Mouse (Mus musculus) embryonic facial prominence, embryonic 14.5 days (tissue): ENCODE data around the gene Spata31d1a. TPM values are rescaled to one million over a fixed set of nuclear protein-coding genes. Genes with fewer than 3 reads are reported as not detected.
"Not testable (repeated sequence)": the region's sequence is repeated elsewhere in the genome, so short reads cannot be mapped to it uniquely, and the experiment has no call there.

Experiments used
- ATAC-seq: fragments of 200-750 bp; cut with Nextera tagmentation; 2 replicates; pipeline ENCODE4 v1.8.0; 2017; ENCODE audit warnings: low read depth, moderate number of reproducible peaks, moderate TSS enrichment
- DNase-seq: peaks from one replicate; pipeline ENCODE4 v3.0.0-alpha.2; 2015; ENCODE audit warnings: low spot score
- H3K27ac ChIP-seq: fragments of 300-500 bp; sonication (generic); replicated peaks from 2 replicates; pipeline ENCODE4 v1.5.1; 2014; ENCODE audit warnings: low read depth, mild to moderate bottlenecking, low read length, moderate library complexity
- H3K27me3 ChIP-seq: fragments of 300-500 bp; sonication (generic); replicated peaks from 2 replicates; pipeline ENCODE4 v1.6.1; 2014; ENCODE audit warnings: low read length; ENCODE audit not compliant: control insufficient read depth, insufficient read depth
- H3K36me3 ChIP-seq: fragments of 300-500 bp; sonication (generic); 2 replicates; pipeline ENCODE4 v1.6.1; 2014; ENCODE audit warnings: low read length, mixed read lengths; ENCODE audit not compliant: control insufficient read depth, insufficient read depth
- H3K4me1 ChIP-seq: fragments of 300-500 bp; sonication (generic); 2 replicates; pipeline ENCODE4 v1.6.1; 2014; ENCODE audit warnings: antibody characterized with exemption, low read length; ENCODE audit not compliant: control insufficient read depth, insufficient read depth
- H3K4me2 ChIP-seq: fragments of 300-500 bp; sonication (generic); 2 replicates; pipeline ENCODE4 v1.6.1; 2014; ENCODE audit warnings: low read depth, mild to moderate bottlenecking, low read length, moderate library complexity, mixed read lengths
- H3K4me3 ChIP-seq: fragments of 300-500 bp; sonication (generic); 2 replicates; pipeline ENCODE4 v1.5.1; 2014; ENCODE audit warnings: low read depth, mild to moderate bottlenecking, low read length
- H3K9ac ChIP-seq: fragments of 300-500 bp; sonication (generic); 2 replicates; pipeline ENCODE4 v1.6.1; 2014; ENCODE audit warnings: low read depth, mild to moderate bottlenecking, low read length, moderate library complexity, mixed read lengths
- H3K9me3 ChIP-seq: fragments of 300-500 bp; sonication (generic); 2 replicates; pipeline ENCODE4 v1.6.1; 2016; ENCODE audit warnings: low read length; ENCODE audit not compliant: control insufficient read depth
- WGBS: fragments of 180-500 bp; shearing (Covaris S2); extraction: QIAGEN DNeasy Blood & Tissue Kit; methylation state at CpG from one replicate; pipeline ENCODE4 v1.1.7; 2014; 5-methylcytosine and 5-hydroxymethylcytosine counted together
- polyA plus RNA-seq: library from polyadenylated mRNA; unstranded; fragments of >200 nt; fragmentation: Nextera tagmentation; extraction: Ambion mirVana; gene quantifications from 2 replicates; pipeline ENCODE4 v1.2.1, GENCODE M21; 2014

Spata31d1a gene
- polyA plus RNA-seq, 1 experiment from 2014 or later: 0.22 TPM

DNA sequence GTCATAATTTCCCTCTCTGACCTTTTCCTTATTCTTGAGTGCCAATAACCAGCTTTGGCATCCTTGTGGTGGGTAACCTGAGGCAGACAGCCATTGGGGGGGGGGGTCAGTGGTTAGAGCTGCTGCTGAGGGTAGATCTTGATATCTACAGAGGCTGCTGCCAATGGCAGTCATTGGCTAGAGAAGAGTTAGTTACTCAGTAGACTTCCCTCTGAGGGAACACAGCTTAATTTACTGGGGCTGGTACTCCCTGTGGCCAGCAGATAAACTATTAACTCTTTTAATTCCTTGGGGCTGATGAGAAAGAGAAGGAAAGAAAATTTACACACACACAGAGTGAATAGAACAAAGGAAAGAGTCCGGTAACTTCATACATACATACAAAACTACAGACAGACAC is 9.3 kb upstream of the Spata31d1a start:
- 100% methylated on average over 1 of the region's 1 CpGs for WGBS
- ATAC-seq (no peak), DNase-seq (no peak)
- H3K36me3 ChIP-seq: no peaks in the 10 kb centered on the region
- H3K27ac ChIP-seq: peak overlapping the region; percentile 22; the same call in 1 of the 2 replicates
- H3K4me1 ChIP-seq: peaks cover 8% of the 10 kb centered on the region; the same call in 1 of the 2 replicates
- no peaks in the 10 kb centered on the region for H3K9me3 ChIP-seq
- H3K27me3 ChIP-seq: no peaks in the 10 kb centered on the region
- H3K4me2 ChIP-seq: no peak overlapping the region
- no peak overlapping the region for H3K4me3 ChIP-seq
- H3K9ac ChIP-seq: no peak overlapping the region

DNA sequence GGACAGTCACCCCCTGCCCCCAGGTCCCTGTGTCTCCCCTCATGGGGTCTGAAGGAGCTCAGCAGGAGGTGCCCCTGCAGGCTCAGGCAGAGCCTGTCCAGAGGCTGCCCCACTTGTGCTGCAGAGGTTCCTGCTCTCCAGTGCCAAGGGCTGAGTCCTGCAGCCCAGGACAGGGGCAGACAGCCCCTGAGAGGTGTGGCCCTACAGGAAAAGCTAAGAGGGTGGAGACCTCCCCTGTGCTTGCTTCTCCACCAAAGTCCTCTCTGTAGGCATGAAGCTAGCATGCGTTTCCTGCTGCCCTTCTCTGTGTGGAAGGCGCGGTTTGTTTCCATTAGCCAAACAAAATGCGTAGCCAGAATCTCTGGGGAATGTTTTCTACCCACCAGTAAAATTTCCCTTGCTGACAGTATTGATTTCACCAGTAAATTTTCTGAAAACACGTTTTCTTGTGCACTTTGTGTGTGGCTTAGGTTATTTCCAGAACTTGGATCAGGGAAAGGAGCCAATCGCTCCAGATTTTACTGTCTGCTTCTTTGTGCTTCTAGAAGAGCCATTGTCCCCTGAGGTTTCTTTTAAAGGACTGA is 8.8 kb upstream of the Spata31d1a start:
- H3K27me3 ChIP-seq, H3K9ac ChIP-seq, H3K4me3 ChIP-seq, H3K4me1 ChIP-seq, H3K36me3 ChIP-seq, H3K4me2 ChIP-seq, H3K9me3 ChIP-seq: not testable (repeated sequence)
- 23% methylated on average over 6 of the region's 6 CpGs for WGBS
- ATAC-seq (peak; percentile 57; the same call in 1 of the 2 replicates), DNase-seq (peak; percentile 67)
- peak overlapping the region; percentile 22; the same call in 1 of the 2 replicates for H3K27ac ChIP-seq

DNA sequence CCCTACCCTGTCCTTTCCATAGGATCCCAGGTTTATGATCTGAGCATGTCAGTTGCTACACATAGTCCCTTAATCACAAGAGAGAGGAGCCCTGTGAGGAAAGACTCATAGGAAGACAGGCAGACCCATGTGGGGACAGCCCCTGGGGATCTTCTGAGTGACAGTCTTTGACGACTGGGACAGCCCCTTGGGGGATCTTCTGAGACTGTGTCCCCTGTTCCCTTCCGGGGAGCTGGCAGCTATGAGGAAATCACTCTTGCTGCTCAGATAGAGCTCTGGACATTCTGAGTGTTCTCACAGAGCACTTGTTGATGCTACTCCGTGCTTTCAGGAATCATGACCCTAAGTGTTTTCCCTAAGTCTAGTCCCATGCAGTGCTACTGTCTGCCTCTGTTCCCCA is 3.6 kb upstream of the Spata31d1a start:
- Histone ChIP-seq H3K27ac (no peak overlapping the region), H3K9me3 (no peaks in the 10 kb centered on the region), H3K27me3 (no peaks in the 10 kb centered on the region), H3K4me3 (no peak overlapping the region), H3K9ac (no peak overlapping the region), H3K4me1 (no peaks in the 10 kb centered on the region), H3K4me2 (no peak overlapping the region), H3K36me3 (no peaks in the 10 kb centered on the region)
- DNase-seq: no peak
- ATAC-seq: no peak
- WGBS: 33% methylated on average over 3 of the region's 3 CpGs

DNA sequence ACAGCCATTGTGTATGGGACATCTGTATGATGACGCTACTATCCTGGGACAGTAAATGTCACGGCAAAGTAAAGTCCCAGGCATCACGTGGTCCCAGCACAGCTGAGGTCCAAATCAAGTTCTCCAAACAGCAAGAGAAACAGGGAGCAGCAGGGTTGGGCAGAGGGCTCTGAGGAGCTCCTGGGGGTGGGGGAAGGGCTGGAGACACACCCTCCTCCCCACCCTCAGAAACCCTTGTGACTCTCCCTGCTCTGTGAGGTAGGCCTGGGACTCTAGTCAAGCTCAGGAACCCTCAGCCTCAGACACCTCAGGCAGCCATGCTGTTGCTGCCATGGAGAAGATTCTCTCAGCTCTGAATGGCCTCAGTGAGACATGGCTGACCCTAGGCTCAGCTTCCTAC is 1.9 kb upstream of the Spata31d1a start, which contains the start of gene Spata31d1b:
Gene Spata31d1b, plus strand, starts transcription at position 301 of the 400 bp plus-strand sequence.
- H3K27ac ChIP-seq, H3K4me3 ChIP-seq, DNase-seq, H3K9ac ChIP-seq, H3K9me3 ChIP-seq, H3K4me2 ChIP-seq, H3K27me3 ChIP-seq, H3K36me3 ChIP-seq, ATAC-seq, H3K4me1 ChIP-seq: not testable (repeated sequence)
- WGBS: 54% methylated on average over 3 of the region's 3 CpGs

DNA sequence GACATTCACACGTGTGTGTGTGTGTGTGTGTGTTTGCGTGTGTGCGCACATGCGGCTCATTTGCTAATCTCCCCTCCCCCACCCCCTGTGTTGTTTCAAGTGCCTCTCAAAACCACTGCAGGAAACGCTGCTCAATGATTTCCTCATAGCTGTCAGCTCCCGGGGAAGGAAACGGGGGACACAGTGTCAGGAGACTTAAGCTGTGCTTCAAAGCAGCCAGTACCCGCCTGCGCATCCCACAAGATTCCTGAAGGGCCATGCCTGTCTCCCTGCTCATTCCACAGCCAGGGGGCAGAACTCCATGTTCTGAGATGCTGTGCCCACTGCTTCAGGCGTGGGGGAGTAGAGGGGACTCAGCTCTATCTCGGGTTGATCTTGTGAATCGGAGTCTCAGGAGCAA is 5.6 kb downstream of the Spata31d1a start:
- Histone ChIP-seq H3K4me2 (no peak overlapping the region), H3K36me3 (no peaks in the 10 kb centered on the region), H3K27me3 (no peaks in the 10 kb centered on the region), H3K4me3 (no peak overlapping the region), H3K9ac (no peak overlapping the region), H3K27ac (no peak overlapping the region), H3K9me3 (no peaks in the 10 kb centered on the region), H3K4me1 (peaks cover 6% of the 10 kb centered on the region)
- WGBS: 45% methylated on average over 12 of the region's 12 CpGs
- DNase-seq (peak; percentile 30), ATAC-seq (no peak)

DNA sequence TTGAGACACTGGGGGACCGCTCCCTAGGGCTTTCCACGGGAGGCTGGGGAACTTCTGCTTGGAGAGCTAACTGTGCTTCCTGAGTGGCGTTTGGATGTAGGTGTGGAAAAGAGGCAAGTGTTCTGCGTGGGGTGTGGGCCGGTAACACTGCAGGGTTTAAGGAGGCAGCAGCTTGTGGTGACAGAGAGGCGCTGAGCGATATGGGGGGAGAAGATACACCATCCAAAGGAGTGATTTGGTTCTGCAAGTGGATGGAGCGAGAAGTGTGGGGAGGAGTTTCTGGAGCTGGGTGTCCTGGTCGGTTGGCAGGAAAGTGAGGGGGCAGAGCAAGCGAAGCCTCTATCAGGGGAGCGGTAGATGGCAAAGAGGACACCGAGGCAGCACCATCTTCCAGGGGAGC is 6.6 kb downstream of the Spata31d1a start:
- Histone ChIP-seq H3K4me3 (no peak overlapping the region), H3K4me1 (peaks cover 6% of the 10 kb centered on the region), H3K9ac (no peak overlapping the region), H3K27ac (no peak overlapping the region), H3K9me3 (no peaks in the 10 kb centered on the region), H3K27me3 (no peaks in the 10 kb centered on the region), H3K36me3 (no peaks in the 10 kb centered on the region), H3K4me2 (no peak overlapping the region)
- ATAC-seq (no peak), DNase-seq (no peak)
- WGBS: 84% methylated on average over 12 of the region's 12 CpGs

DNA sequence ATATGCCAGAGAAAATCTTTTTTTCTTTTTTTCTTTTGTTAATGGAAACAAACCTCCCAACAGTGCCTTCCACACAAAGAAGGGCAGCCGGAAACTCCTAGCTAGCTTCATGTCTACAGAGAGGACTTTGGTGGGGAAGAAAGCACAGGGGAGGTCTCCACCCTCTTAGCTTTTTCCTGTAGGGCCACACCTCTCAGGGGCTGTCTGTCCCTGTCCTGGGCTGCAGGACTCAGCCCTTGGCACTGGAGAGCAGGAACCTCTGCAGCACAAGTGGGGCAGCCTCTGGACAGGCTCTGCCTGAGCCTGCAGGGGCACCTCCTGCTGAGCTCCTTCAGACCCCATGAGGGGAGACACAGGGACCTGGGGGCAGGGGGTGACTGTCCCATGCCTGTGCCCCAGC is 10.0 kb downstream of the Spata31d1a start:
- H3K36me3 ChIP-seq, H3K27ac ChIP-seq, H3K9ac ChIP-seq, ATAC-seq, H3K4me2 ChIP-seq, H3K27me3 ChIP-seq, H3K4me3 ChIP-seq, H3K4me1 ChIP-seq, H3K9me3 ChIP-seq: not testable (repeated sequence)
- peak; percentile 28 for DNase-seq
- 36% methylated on average over 1 of the region's 1 CpGs for WGBS

DNA sequence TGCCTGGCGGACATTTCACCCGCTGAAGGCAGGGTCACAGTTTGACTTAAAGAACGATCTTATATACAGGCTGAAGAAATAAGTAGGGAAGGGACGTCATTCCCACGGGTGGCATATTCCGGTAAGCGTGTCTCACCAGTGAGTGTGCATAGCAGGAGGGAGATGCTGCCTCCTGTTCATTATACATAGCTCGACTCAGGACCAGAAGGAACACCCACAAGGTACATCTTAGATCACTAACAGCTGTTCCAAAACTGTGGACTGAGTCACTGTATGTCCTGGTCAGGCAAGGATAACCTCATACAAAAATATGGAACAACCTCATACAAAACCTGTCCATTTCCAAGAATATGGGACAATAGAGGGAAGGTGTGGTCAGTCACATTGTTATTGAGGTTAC is 11.0 kb downstream of the Spata31d1a start:
- Histone ChIP-seq H3K9me3 (no peaks in the 10 kb centered on the region), H3K9ac (no peak overlapping the region), H3K27me3 (no peaks in the 10 kb centered on the region), H3K4me3 (no peak overlapping the region), H3K4me2 (no peak overlapping the region), H3K27ac (no peak overlapping the region), H3K4me1 (no peaks in the 10 kb centered on the region), H3K36me3 (no peaks in the 10 kb centered on the region)
- 89% methylated on average over 8 of the region's 8 CpGs for WGBS
- DNase-seq (no peak), ATAC-seq (no peak)

DNA sequence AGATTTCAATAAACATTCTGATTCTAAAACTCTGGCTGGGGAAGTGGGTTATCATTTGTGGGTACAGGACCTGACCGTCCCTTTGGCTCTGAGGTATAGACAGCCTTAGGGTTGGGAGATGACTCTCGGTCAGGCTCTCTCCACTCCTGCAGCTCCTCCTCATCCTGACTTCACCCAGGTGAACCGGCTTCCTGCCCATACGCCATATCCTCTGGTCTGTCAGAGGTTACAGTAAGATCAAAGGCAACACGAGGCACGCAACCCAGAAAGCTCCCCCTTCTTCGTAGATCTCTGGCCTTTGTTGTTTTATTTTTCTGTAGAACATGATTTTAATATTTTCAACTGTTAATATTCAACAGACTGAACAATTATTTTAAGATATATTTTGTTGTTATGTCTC is 14.3 kb downstream of the Spata31d1a start:
- no peak for ATAC-seq
- no peaks in the 10 kb centered on the region for H3K4me1 ChIP-seq
- DNase-seq: no peak
- no peaks in the 10 kb centered on the region for H3K27me3 ChIP-seq
- H3K9ac ChIP-seq: no peak overlapping the region
- H3K4me2 ChIP-seq: no peak overlapping the region
- WGBS: 80% methylated on average over 7 of the region's 7 CpGs
- H3K36me3 ChIP-seq: no peaks in the 10 kb centered on the region
- H3K27ac ChIP-seq: no peak overlapping the region
- H3K4me3 ChIP-seq: no peak overlapping the region
- H3K9me3 ChIP-seq: no peaks in the 10 kb centered on the region
